ENCODE assay signal across 10 mouse cellular contexts in the genomic region with DNA sequence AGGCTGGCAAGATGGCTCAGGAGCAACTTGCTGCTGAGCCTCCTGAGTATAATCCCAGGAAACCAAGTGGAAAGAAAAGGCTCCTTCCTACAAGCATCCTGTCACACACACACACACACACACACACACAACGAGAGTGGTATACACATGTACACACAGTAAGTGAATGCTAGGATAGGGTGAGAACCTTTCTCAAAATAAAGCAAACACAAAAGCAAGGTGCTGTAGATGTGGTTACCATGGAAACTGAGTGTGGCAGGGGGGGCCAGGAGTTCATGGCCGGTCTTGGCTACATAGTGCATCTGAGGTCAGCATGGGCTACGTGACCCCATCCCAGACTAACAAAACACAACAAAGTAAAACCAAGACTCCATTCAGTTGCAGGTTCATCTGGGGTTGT. TPM values are rescaled to one million over a fixed set of nuclear protein-coding genes. Genes with fewer than 3 reads are reported as not detected.
A peak's percentile ranks its signal among the peaks of the same experiment; 100 is the strongest.
DNase-seq lines count a peak whose midpoint lies in the region; ATAC-seq lines count a peak whose summit lies in the region.
"Had no signal": no experiment of that assay in that cellular context is flagged by ENCODE, and none has a peak within 500 bp of the region (broad histone marks: within the 10 kb centered on the region; RNA-seq: fewer than 3 reads in every experiment).

No protein-coding gene starts in this region.

- H3K36me3 ChIP-seq in kidney, embryonic 16.5 days (ENCODE audit: insufficient read depth, low read length): peaks cover 2% of the 10 kb centered on the region; the same call in 1 of the 2 replicates
- 0 out of 2 replicates have a peak, but pooled peaks cover 1% of the 10 kb centered on the region for H3K36me3 ChIP-seq in embryonic facial prominence, embryonic 15.5 days
- H3K36me3 ChIP-seq in limb, embryonic 13.5 days: no peaks in the 10 kb centered on the region; the same call in 1 of the 2 replicates

- H3K4me3 ChIP-seq in kidney, embryonic 16.5 days (ENCODE audit: low read length): peak overlapping the region; percentile 84
- H3K4me3 ChIP-seq in embryonic facial prominence, embryonic 15.5 days (replicated peaks): peak overlapping the region; percentile 85; the same call in 1 of the 2 replicates
- peak overlapping the region; percentile 77 for H3K4me3 ChIP-seq in limb, embryonic 13.5 days

- peaks cover 46% of the 10 kb centered on the region for H3K4me1 ChIP-seq in kidney, embryonic 16.5 days (ENCODE audit: insufficient read depth, low read length)
- peaks cover 43% of the 10 kb centered on the region for H3K4me1 ChIP-seq in embryonic facial prominence, embryonic 15.5 days
- H3K4me1 ChIP-seq in limb, embryonic 13.5 days: peaks cover 47% of the 10 kb centered on the region

- H3K27ac ChIP-seq in kidney, embryonic 16.5 days (ENCODE audit: low read length): peak overlapping the region; percentile 57
- peak overlapping the region; percentile 1; the same call in 1 of the 2 replicates for H3K27ac ChIP-seq in embryonic facial prominence, embryonic 15.5 days (replicated peaks)
- no peak overlapping the region for H3K27ac ChIP-seq in limb, embryonic 13.5 days

- no peak for ATAC-seq in kidney, embryonic 16.5 days (ENCODE audit: low FRiP score, low TSS enrichment)
- ATAC-seq in embryonic facial prominence, embryonic 15.5 days (ENCODE audit: insufficient number of reproducible peaks, low FRiP score, low TSS enrichment, low read depth): no peak
- no peak for ATAC-seq in limb, embryonic 13.5 days (ENCODE audit: low FRiP score, low read depth)
- ATAC-seq in monocyte, adult 5-6 weeks (replicated peaks; ENCODE audit: insufficient number of reproducible peaks, low FRiP score, low TSS enrichment, poor library complexity, severe bottlenecking): no peak
- ATAC-seq: Patski had no signal

- DNase-seq in kidney, adult 11 months: no peak
- peak; percentile 21 for DNase-seq in brain, adult 2 months (ENCODE audit: low read depth, low spot score)
- DNase-seq in cerebellum, adult 11-12 months: no peak
- no peak for DNase-seq in adrenal gland, postnatal 4 days (ENCODE audit: low spot score in 2 of 2)
- DNase-seq: kidney, postnatal 10 days had no signal

- peak overlapping the region; percentile 75 for H3K4me2 ChIP-seq in kidney, embryonic 16.5 days (replicated peaks; ENCODE audit: low read depth, low read length)
- peak overlapping the region; percentile 56 for H3K4me2 ChIP-seq in embryonic facial prominence, embryonic 15.5 days (replicated peaks)
- H3K4me2 ChIP-seq in limb, embryonic 13.5 days (replicated peaks): peak overlapping the region; percentile 87

- no peaks in the 10 kb centered on the region for H3K27me3 ChIP-seq in kidney, embryonic 16.5 days (ENCODE audit: insufficient read depth, low read length)
- no peaks in the 10 kb centered on the region for H3K27me3 ChIP-seq in embryonic facial prominence, embryonic 15.5 days
- no peaks in the 10 kb centered on the region for H3K27me3 ChIP-seq in limb, embryonic 13.5 days
- H3K27me3 ChIP-seq: Patski had no signal

- H3K9me3 ChIP-seq in kidney, embryonic 16.5 days (ENCODE audit: low read length): no peaks in the 10 kb centered on the region
- no peaks in the 10 kb centered on the region for H3K9me3 ChIP-seq in embryonic facial prominence, embryonic 15.5 days (replicated peaks)
- no peaks in the 10 kb centered on the region for H3K9me3 ChIP-seq in limb, embryonic 13.5 days

- 0 out of 2 replicates have a peak overlapping the region, but pooled peaks have one; percentile 90 for H3K9ac ChIP-seq in kidney, embryonic 16.5 days (replicated peaks; ENCODE audit: low read length)
- H3K9ac ChIP-seq in embryonic facial prominence, embryonic 15.5 days: no peak overlapping the region
- no peak overlapping the region; the same call in 1 of the 2 replicates for H3K9ac ChIP-seq in limb, embryonic 13.5 days

- WGBS in kidney, embryonic 16.5 days: 80% methylated on average over 3 of the region's 3 CpGs
- WGBS in embryonic facial prominence, embryonic 15.5 days: 79% methylated on average over 3 of the region's 3 CpGs
- WGBS in limb, embryonic 13.5 days: 77% methylated on average over 3 of the region's 3 CpGs

RNA-seq across cellular contexts. Expression of a gene that starts 1.4 kb away (rescaled TPM):
- 46.8 and 47.1 TPM in 2 replicates for polyA plus RNA-seq in kidney, embryonic 16.5 days (2015; fragmentation: Nextera tagmentation; extraction: Ambion mirVana)
- polyA plus RNA-seq in embryonic facial prominence, embryonic 15.5 days (2015; fragmentation: Nextera tagmentation; extraction: Ambion mirVana): 34.5 and 37.7 TPM in 2 replicates
- polyA plus RNA-seq in limb, embryonic 13.5 days (2015; fragmentation: Nextera tagmentation; extraction: Ambion mirVana): 37.5 and 39.6 TPM in 2 replicates
- total RNA-seq in monocyte, adult 5-6 weeks (2017): 0.32 to 15.0 TPM (median 6.1 TPM) in 3 replicates
- 10 to 100 TPM; 74.7 to 79.1 TPM for total RNA-seq in adrenal gland, postnatal 4 days (2021)

RNA-seq across cellular contexts. Expression of a gene that starts 15.8 kb away (rescaled TPM):
- polyA plus RNA-seq in kidney, embryonic 16.5 days (2015; fragmentation: Nextera tagmentation; extraction: Ambion mirVana): 5.4 and 6.0 TPM in 2 replicates
- polyA plus RNA-seq in embryonic facial prominence, embryonic 15.5 days (2015; fragmentation: Nextera tagmentation; extraction: Ambion mirVana): 0.84 and 1.2 TPM in 2 replicates
- 0.67 and 0.91 TPM in 2 replicates for polyA plus RNA-seq in limb, embryonic 13.5 days (2015; fragmentation: Nextera tagmentation; extraction: Ambion mirVana)
- not detected in 3 replicates for total RNA-seq in monocyte, adult 5-6 weeks (2017)
- 1 to 10 TPM; 1.3 to 7.3 TPM for total RNA-seq in adrenal gland, postnatal 4 days (2021)

RNA-seq across cellular contexts. Expression of a gene that starts 52.5 kb away (rescaled TPM):
- 18.7 and 19.7 TPM in 2 replicates for polyA plus RNA-seq in kidney, embryonic 16.5 days (2015; fragmentation: Nextera tagmentation; extraction: Ambion mirVana)
- polyA plus RNA-seq in embryonic facial prominence, embryonic 15.5 days (2015; fragmentation: Nextera tagmentation; extraction: Ambion mirVana): 25.2 and 26.2 TPM in 2 replicates
- polyA plus RNA-seq in limb, embryonic 13.5 days (2015; fragmentation: Nextera tagmentation; extraction: Ambion mirVana): 18.9 and 21.3 TPM in 2 replicates
- 0.39 to 1.1 TPM in 2 of 3 replicates, not detected in the other for total RNA-seq in monocyte, adult 5-6 weeks (2017)
- total RNA-seq in adrenal gland, postnatal 4 days (2021): 10 to 100 TPM; 52.5 to 57.4 TPM
